35 mouse cellular contexts compared by ENCODE assay signal in genomic region chr9:73012629-73013028, GRCm38 (mm10). TPM values are rescaled to one million over a fixed set of nuclear protein-coding genes. Genes with fewer than 3 reads are reported as not detected.
A peak's percentile ranks its signal among the peaks of the same experiment; 100 is the strongest.
DNase-seq lines count a peak whose midpoint lies in the region; ATAC-seq and TF ChIP-seq lines count a peak whose summit lies in the region.
"Had no signal": no experiment of that assay in that cellular context is flagged by ENCODE, and none has a peak within 500 bp of the region (broad histone marks: within the 10 kb centered on the region; RNA-seq: fewer than 3 reads in every experiment).

No protein-coding gene starts in this region.

- intact Hi-C loops in heart, postnatal 14 days (cut with DNase I), result no loop called here

- peaks cover 12% of the 10 kb centered on the region for H3K36me3 ChIP-seq in kidney, adult 2 months (ENCODE audit: control insufficient read depth, insufficient read depth, low read length)
- peaks cover 44% of the 10 kb centered on the region for H3K36me3 ChIP-seq in lung, postnatal 0 days (ENCODE audit: insufficient read depth, low read length)

- 0 out of 2 replicates have a peak, but pooled peaks have one; percentile 1 for TF ChIP-seq CTCF in kidney, adult 2 months (conservative IDR thresholded peaks at IDR 0.05; ENCODE audit: insufficient read depth, insufficient read length, low read depth, low read length)
- peak; percentile 25; the same call in 1 of the 2 replicates for TF ChIP-seq CTCF in lung, postnatal 0 days (IDR thresholded peaks at IDR 0.05)

- ATAC-seq in CD4-positive, CD25-positive, alpha-beta regulatory T cell, adult 4 months, result no peak
- ATAC-seq in lung, postnatal 0 days, result no peak
- ATAC-seq: activated CD4-positive, CD25-positive, alpha-beta regulatory T cell, adult 4 months; midbrain, embryonic 13.5 days had no signal

- no peak overlapping the region for H3K9ac ChIP-seq in lung, postnatal 0 days (replicated peaks; ENCODE audit: low read depth)
- H3K9ac ChIP-seq: embryonic facial prominence, embryonic 12.5 days; hindbrain, embryonic 12.5 days; limb, embryonic 15.5 days; liver, embryonic 15.5 days; midbrain, embryonic 13.5 days; neural tube, embryonic 15.5 days had no signal

- DNase-seq in CD4-positive, CD25-positive, alpha-beta regulatory T cell, adult 2 months (ENCODE audit: low read depth, low spot score), result peak; percentile 10
- no peak for DNase-seq in kidney, adult 2 months
- DNase-seq in kidney, postnatal 36 days, result no peak
- no peak for DNase-seq in lung, postnatal 0 days (ENCODE audit: low spot score)
- DNase-seq in lung, adult 18-20 months, result no peak
- DNase-seq in induced T-regulatory cell, adult 2 months (ENCODE audit: low read depth), result peak; percentile 14
- no peak for DNase-seq in heart, postnatal 14 days
- DNase-seq: adrenal gland, postnatal 14 days; cerebellum, adult 9-11 months; heart, postnatal 10 days; kidney, adult 8-10 months; kidney, postnatal 25 days; layer of hippocampus, adult 9-11 months; left cerebral cortex, postnatal 4 days; lung, postnatal 14 days; right cerebral cortex, adult 18-20 months; right cerebral cortex, postnatal 4 days; thymus, adult 18-20 months; thymus, postnatal 36 days had no signal

- no peaks in the 10 kb centered on the region for H3K9me3 ChIP-seq in lung, postnatal 0 days (ENCODE audit: low read length)
- H3K9me3 ChIP-seq: embryonic facial prominence, embryonic 12.5 days; G1E; hindbrain, embryonic 12.5 days; limb, embryonic 15.5 days; liver, embryonic 15.5 days; megakaryocyte, embryonic 14.5 days; midbrain, embryonic 13.5 days; neural tube, embryonic 15.5 days had no signal

- no peak overlapping the region for H3K4me3 ChIP-seq in kidney, adult 2 months (ENCODE audit: insufficient read depth, low read depth, low read length)
- no peak overlapping the region for H3K4me3 ChIP-seq in lung, postnatal 0 days (ENCODE audit: low read depth, low read length)
- H3K4me3 ChIP-seq: embryonic facial prominence, embryonic 12.5 days; hindbrain, embryonic 12.5 days; limb, embryonic 15.5 days; liver, embryonic 15.5 days; megakaryocyte, embryonic 14.5 days; midbrain, embryonic 13.5 days; neural tube, embryonic 15.5 days had no signal

- no peaks in the 10 kb centered on the region for H3K4me1 ChIP-seq in kidney, adult 2 months (ENCODE audit: control insufficient read depth, insufficient read depth, low read length)
- no peaks in the 10 kb centered on the region for H3K4me1 ChIP-seq in lung, postnatal 0 days (ENCODE audit: insufficient read depth, low read depth, low read length)
- H3K4me1 ChIP-seq: embryonic facial prominence, embryonic 12.5 days; hindbrain, embryonic 12.5 days; limb, embryonic 15.5 days; liver, embryonic 15.5 days; midbrain, embryonic 13.5 days; neural tube, embryonic 15.5 days had no signal

- H3K27ac ChIP-seq in kidney, adult 2 months (ENCODE audit: insufficient read depth, low read depth, low read length), result no peak overlapping the region
- H3K27ac ChIP-seq in lung, postnatal 0 days (ENCODE audit: low read length), result no peak overlapping the region
- H3K27ac ChIP-seq: embryonic facial prominence, embryonic 12.5 days; hindbrain, embryonic 12.5 days; limb, embryonic 15.5 days; liver, embryonic 15.5 days; midbrain, embryonic 13.5 days; neural tube, embryonic 15.5 days had no signal

- 90% methylated on average over 4 of the region's 4 CpGs for WGBS in kidney, adult 2 months
- 91% methylated on average over 4 of the region's 4 CpGs for WGBS in lung, postnatal 0 days

- TF ChIP-seq POLR2A in kidney, adult 2 months (IDR thresholded peaks at IDR 0.05; ENCODE audit: low read depth, low read length), result no peak

- no peak overlapping the region for H3K4me2 ChIP-seq in lung, postnatal 0 days (replicated peaks; ENCODE audit: low read depth, low read length)
- H3K4me2 ChIP-seq: embryonic facial prominence, embryonic 12.5 days; heart, embryonic 11.5 days; hindbrain, embryonic 12.5 days; limb, embryonic 15.5 days; liver, embryonic 15.5 days; midbrain, embryonic 13.5 days; neural tube, embryonic 15.5 days had no signal

- no peak for TF ChIP-seq EP300 in lung, postnatal 0 days (IDR thresholded peaks at IDR 0.05)

- H3K27me3 ChIP-seq in kidney, adult 2 months (replicated peaks; ENCODE audit: control insufficient read depth, insufficient read depth, low read length), result no peaks in the 10 kb centered on the region
- no peaks in the 10 kb centered on the region for H3K27me3 ChIP-seq in lung, postnatal 0 days (replicated peaks; ENCODE audit: insufficient read depth, low read length)
- H3K27me3 ChIP-seq: embryonic facial prominence, embryonic 12.5 days; hindbrain, embryonic 12.5 days; limb, embryonic 15.5 days; liver, embryonic 15.5 days; megakaryocyte, embryonic 14.5 days; midbrain, embryonic 13.5 days; neural tube, embryonic 15.5 days had no signal

RNA-seq across cellular contexts. Expression of gene Ccpg1, which starts 27.4 kb away (rescaled TPM):
- 100 to 1,000 TPM in 1 of 2 experiments, 10 to 100 TPM in 1; 85.9 to 106 TPM for polyA plus RNA-seq in CD4-positive, CD25-positive, alpha-beta regulatory T cell, adult 4 months (2017; shearing (Covaris generic))
- polyA plus RNA-seq in kidney, adult 2 months (2012; rRNA removed), result 20.1 and 30.2 TPM in 2 replicates
- 56.0 and 62.6 TPM in 2 replicates for polyA plus RNA-seq in lung, postnatal 0 days (2015; fragmentation: Nextera tagmentation; extraction: Ambion mirVana)
- total RNA-seq in heart, postnatal 14 days (2021), result 10 to 100 TPM; 61.8 to 71.3 TPM

RNA-seq across cellular contexts. Expression of gene Ccpg1os, which starts 27.4 kb away (rescaled TPM):
- polyA plus RNA-seq in CD4-positive, CD25-positive, alpha-beta regulatory T cell, adult 4 months (2017; shearing (Covaris generic)), result 1 to 10 TPM; 5.7 to 9.5 TPM
- polyA plus RNA-seq in kidney, adult 2 months (2012; rRNA removed), result 29.1 and 34.8 TPM in 2 replicates
- 31.2 and 38.3 TPM in 2 replicates for polyA plus RNA-seq in lung, postnatal 0 days (2015; fragmentation: Nextera tagmentation; extraction: Ambion mirVana)
- total RNA-seq in heart, postnatal 14 days (2021), result 1 to 10 TPM; 3.7 to 5.0 TPM

RNA-seq across cellular contexts. Expression of gene Pigb, which starts 27.5 kb away (rescaled TPM):
- polyA plus RNA-seq in CD4-positive, CD25-positive, alpha-beta regulatory T cell, adult 4 months (2017; shearing (Covaris generic)), result 10 to 100 TPM; 14.2 to 22.2 TPM
- polyA plus RNA-seq in kidney, adult 2 months (2012; rRNA removed), result 10.7 and 10.9 TPM in 2 replicates
- 5.5 and 6.5 TPM in 2 replicates for polyA plus RNA-seq in lung, postnatal 0 days (2015; fragmentation: Nextera tagmentation; extraction: Ambion mirVana)
- total RNA-seq in heart, postnatal 14 days (2021), result 1 to 10 TPM; 2.6 to 2.8 TPM

RNA-seq across cellular contexts. Expression of gene Rab27a, which starts 32.0 kb away (rescaled TPM):
- 10 to 100 TPM; 34.9 to 86.7 TPM for polyA plus RNA-seq in CD4-positive, CD25-positive, alpha-beta regulatory T cell, adult 4 months (2017; shearing (Covaris generic))
- 8.0 and 9.4 TPM in 2 replicates for polyA plus RNA-seq in kidney, adult 2 months (2012; rRNA removed)
- polyA plus RNA-seq in lung, postnatal 0 days (2015; fragmentation: Nextera tagmentation; extraction: Ambion mirVana), result 41.6 and 48.7 TPM in 2 replicates
- 1 to 10 TPM; 5.6 to 6.7 TPM for total RNA-seq in heart, postnatal 14 days (2021)

RNA-seq across cellular contexts. Expression of gene Gm44503, which starts 54.0 kb away (rescaled TPM):
- polyA plus RNA-seq in CD4-positive, CD25-positive, alpha-beta regulatory T cell, adult 4 months (2017; shearing (Covaris generic)), result under 1 TPM in 1 of 2 experiments, not detected in 1; 0.27 TPM
- polyA plus RNA-seq in kidney, adult 2 months (2012; rRNA removed), result not detected in 2 replicates
- not detected in 2 replicates for polyA plus RNA-seq in lung, postnatal 0 days (2015; fragmentation: Nextera tagmentation; extraction: Ambion mirVana)
- total RNA-seq in heart, postnatal 14 days (2021), result under 1 TPM; 0.14 to 0.29 TPM
- total RNA-seq: adrenal gland, postnatal 14 days; G1E; gastrocnemius, adult 8-10 months; heart, postnatal 10 days; left cerebral cortex, adult 8-10 months had no signal
- polyA plus RNA-seq: activated CD4-positive, CD25-positive, alpha-beta regulatory T cell, adult 4 months; embryonic facial prominence, embryonic 12.5 days; frontal cortex, adult 2 months; gonadal fat pad, adult 2 months; heart, embryonic 11.5 days; hindbrain, embryonic 12.5 days; limb, embryonic 15.5 days; liver, embryonic 15.5 days; midbrain, embryonic 13.5 days; neural tube, embryonic 15.5 days; stomach, embryonic 14.5 days had no signal

Comparison
In these comparisons a context has a peak if more than half of its experiments do, and no peak if none do; other contexts are left out.
1. DNase-seq: peak in CD4-positive, CD25-positive, alpha-beta regulatory T cell, adult 2 months (single experiment) and induced T-regulatory cell, adult 2 months (single experiment); none in kidney, adult 2 months (single experiment), kidney, postnatal 36 days (0 of 2), lung, postnatal 0 days (single experiment), lung, adult 18-20 months (0 of 2) and heart, postnatal 14 days (0 of 2).